Mouse (Mus musculus): ENCODE results near the gene Cpa4.

Gene Cpa4

DNA sequence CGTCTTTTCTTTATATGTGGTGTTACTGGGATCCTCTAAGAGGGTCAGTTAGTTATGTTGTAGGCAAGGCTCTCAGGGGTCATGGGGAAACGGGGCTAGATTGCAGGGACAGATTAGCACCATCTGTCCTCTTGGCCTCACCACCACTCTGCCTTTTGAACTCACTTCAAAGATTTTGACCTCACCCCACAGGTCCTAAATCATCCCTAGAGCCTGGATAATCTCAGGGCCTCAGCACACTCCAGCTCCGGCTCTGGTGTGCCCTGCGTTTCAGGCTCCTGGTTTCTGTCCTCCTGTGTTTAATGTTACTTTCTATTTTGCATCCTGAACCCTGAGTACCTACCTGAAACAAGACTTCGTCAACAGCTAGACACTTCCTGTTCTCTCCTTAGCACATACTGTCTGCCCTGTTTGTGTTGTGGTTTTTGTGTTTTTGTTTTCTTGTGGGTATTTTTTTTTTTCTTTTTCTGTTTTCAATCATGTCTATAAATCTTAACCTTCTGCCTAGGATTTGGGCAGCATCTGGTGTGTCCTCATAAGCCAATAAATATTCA is 23.8 kb downstream of the Cpa4 start:
- DNase-seq (ENCODE audit: low spot score in 2 of 2): no peak

- DNase-seq (ENCODE audit: low spot score in 2 of 2): no peak
These were observed 24.3 kb downstream of the Cpa4 start for GRCm38 (mm10) chr6:30592417-30592974.

GRCm38 (mm10) chr6:30594364-30594763 is 26.2 kb downstream of the Cpa4 start:
- no peak for DNase-seq (ENCODE audit: low spot score in 2 of 2)

GRCm38 (mm10) chr6:30596230-30596898 is 28.2 kb downstream of the Cpa4 start:
- DNase-seq (ENCODE audit: low spot score in 2 of 2): no peak

- no peak for DNase-seq (ENCODE audit: low spot score in 2 of 2)
These were observed 31.9 kb downstream of the Cpa4 start for GRCm38 (mm10) chr6:30600033-30600432.

- no peak for DNase-seq (ENCODE audit: low spot score in 2 of 2)
These were observed 32.8 kb downstream of the Cpa4 start for GRCm38 (mm10) chr6:30600995-30601394.

DNA sequence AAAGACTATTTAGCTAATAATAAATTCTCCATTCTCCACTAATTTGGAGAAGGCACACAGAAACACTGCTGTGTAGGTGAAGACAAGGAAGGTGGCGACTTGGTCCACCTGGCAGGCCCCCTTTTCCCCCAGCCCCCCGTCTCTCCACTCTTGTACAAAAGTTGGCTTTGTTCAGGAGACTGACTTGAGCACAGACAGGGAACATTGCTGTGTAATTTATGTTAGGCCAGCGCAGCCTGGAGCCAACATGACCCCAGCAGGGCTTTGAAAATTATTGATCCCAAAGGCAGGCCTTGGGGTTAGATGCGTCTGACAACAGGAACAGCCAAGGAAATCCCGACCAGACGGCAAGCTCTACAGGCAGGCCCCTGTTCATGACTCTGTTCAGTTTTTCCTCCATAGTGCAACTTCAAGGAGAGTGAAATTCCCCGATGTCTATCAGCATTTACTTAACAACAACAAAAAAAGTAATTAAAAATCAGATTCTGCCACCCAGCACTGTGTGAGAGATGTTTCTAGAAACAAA is 36.2 kb downstream of the Cpa4 start:
- DNase-seq (ENCODE audit: low spot score in 2 of 2): no peak

GRCm38 (mm10) chr6:30605111-30605510 is 36.9 kb downstream of the Cpa4 start:
- no peak for DNase-seq (ENCODE audit: low spot score in 2 of 2)

DNA sequence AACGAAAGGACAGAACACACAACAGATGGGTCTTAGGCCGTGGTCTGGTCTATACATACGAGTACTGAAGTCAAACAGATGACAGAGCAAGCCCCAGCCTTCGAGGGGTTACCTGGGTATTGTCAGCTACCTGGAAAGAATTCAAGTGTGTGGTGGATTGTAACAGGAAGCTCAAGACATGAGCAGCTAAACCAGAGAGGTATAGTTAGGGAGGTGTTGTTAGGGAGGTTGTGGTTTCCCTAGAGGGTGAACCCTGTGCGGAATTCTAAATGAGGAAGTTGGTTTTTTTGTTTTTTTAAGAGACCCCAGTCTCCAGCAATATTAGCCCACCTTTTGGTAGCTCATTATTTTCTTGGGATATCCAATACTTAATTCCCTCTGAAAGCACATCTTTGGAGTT is 37.5 kb downstream of the Cpa4 start:
- DNase-seq (ENCODE audit: low spot score in 2 of 2): no peak

DNA sequence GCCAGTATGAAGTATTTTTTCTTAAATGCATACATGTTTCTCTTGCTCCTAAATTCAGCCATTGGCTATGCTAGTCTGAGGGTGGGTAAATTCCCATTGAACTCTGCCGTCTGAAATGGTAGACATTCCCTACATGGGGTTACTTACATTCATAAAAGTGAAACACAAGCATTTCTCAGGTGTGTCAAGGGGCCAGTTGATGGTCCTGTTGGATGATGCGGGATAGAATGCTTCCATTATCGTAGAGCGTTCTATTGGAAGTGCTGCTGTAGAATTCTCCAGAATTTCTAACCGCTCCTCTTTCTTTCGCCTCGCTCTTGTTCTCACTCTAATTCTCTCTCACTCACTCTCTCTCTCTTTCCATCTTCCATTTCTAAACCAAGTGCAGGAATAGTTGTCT is 42.5 kb downstream of the Cpa4 start, which contains the start of gene Cpa5:
TSS of gene Cpa5 (plus strand) at position 301 of the 400 bp plus-strand sequence.
- DNase-seq (ENCODE audit: low spot score in 2 of 2): no peak

GRCm38 (mm10) chr6:30611212-30611611 is 43.0 kb downstream of the Cpa4 start:
- DNase-seq (ENCODE audit: low spot score in 2 of 2): no peak

- DNase-seq (ENCODE audit: low spot score in 2 of 2): no peak
These were observed 46.1 kb downstream of the Cpa4 start for GRCm38 (mm10) chr6:30614251-30614650.

DNA sequence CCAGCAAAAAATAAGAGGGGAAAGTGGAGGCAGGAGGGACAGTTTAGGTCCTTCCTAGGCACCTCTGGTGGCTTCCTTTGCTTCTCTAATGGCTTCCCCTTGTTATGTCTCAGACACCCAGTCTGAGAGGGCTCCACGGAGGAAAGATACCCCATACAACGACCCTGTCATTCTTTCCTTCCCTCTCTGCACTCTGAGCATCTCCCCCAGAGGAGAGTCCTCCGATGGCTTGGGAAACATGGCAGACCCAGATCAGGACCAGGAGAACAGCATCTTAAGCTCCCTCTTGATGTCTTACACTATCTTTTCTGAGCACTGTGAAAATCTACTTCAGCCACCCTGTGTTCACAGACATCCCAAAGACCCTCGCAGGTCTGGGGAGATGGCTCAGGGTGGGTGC is 47.6 kb downstream of the Cpa4 start:
- no peak for DNase-seq (ENCODE audit: low spot score in 2 of 2)

DNA sequence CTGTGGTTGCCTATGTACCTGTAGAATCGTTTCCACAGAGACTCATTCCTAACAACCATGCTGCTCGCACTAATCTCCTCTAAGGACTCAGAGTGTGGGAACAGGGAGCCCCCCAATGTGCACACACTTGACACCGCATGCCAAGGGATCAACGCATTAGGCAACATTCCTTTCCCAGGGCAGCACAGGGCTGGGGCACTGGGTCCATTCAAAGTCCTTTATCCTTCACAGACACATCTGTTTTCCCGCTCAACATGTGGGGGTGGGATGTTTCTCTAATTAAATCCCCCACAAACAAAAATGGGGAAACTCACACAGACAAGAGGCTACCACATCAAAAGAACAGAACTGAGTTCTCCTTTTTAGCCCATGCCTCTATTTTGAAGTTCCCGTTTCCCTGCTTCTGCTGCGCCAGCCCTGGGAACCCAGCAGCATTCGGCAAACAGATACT is 48.3 kb downstream of the Cpa4 start:
- no peak for DNase-seq (ENCODE audit: low spot score in 2 of 2)

GRCm38 (mm10) chr6:30617020-30617958 is 49.1 kb downstream of the Cpa4 start:
- no peak for DNase-seq (ENCODE audit: low spot score in 2 of 2)

- DNase-seq (ENCODE audit: low spot score in 2 of 2): peak in 1 of 2 experiments; percentile 40
These were observed 49.9 kb downstream of the Cpa4 start for GRCm38 (mm10) chr6:30617959-30618590.

- no peak for DNase-seq (ENCODE audit: low spot score in 2 of 2)
These were observed 50.6 kb downstream of the Cpa4 start for GRCm38 (mm10) chr6:30618735-30619134.

GRCm38 (mm10) chr6:30619606-30620005 is 51.4 kb downstream of the Cpa4 start:
- no peak for DNase-seq (ENCODE audit: low spot score in 2 of 2)

GRCm38 (mm10) chr6:30620591-30620990 is 52.4 kb downstream of the Cpa4 start:
- DNase-seq (ENCODE audit: low spot score in 2 of 2): no peak

- no peak for DNase-seq (ENCODE audit: low spot score in 2 of 2)
These were observed 52.8 kb downstream of the Cpa4 start for GRCm38 (mm10) chr6:30620994-30621393.

DNA sequence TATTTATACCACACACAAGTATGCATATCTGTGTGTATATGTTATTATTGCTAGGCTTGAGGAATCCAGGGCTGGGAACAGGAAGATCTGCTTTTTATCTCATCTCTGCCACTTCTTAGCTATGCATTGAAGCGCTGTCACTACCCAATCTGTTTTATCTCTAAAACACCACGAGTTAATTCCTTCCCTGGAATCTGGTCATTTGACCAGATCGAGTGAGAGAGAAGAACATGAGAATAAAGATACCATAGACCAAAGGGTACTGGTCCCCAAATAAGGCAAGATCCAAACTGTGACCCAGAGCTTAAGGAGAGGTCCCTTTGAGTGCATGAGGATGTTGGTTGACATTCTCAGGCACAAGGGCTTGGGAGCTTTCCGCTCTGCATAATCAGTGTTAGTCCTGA is 53.8 kb downstream of the Cpa4 start:
- DNase-seq (ENCODE audit: low spot score in 2 of 2): no peak
